Mouse (Mus musculus) ovary, postnatal 36 days (tissue): ENCODE data around the gene Trove2.
"Not testable (repeated sequence)": the region's sequence is repeated elsewhere in the genome, so short reads cannot be mapped to it uniquely, and the experiment has no call there.

Experiments
- DNase-seq: peaks from one replicate; pipeline ENCODE4 v3.0.0; 2022; ENCODE audit warnings: low spot score, mixed read lengths

Gene Trove2

DNA sequence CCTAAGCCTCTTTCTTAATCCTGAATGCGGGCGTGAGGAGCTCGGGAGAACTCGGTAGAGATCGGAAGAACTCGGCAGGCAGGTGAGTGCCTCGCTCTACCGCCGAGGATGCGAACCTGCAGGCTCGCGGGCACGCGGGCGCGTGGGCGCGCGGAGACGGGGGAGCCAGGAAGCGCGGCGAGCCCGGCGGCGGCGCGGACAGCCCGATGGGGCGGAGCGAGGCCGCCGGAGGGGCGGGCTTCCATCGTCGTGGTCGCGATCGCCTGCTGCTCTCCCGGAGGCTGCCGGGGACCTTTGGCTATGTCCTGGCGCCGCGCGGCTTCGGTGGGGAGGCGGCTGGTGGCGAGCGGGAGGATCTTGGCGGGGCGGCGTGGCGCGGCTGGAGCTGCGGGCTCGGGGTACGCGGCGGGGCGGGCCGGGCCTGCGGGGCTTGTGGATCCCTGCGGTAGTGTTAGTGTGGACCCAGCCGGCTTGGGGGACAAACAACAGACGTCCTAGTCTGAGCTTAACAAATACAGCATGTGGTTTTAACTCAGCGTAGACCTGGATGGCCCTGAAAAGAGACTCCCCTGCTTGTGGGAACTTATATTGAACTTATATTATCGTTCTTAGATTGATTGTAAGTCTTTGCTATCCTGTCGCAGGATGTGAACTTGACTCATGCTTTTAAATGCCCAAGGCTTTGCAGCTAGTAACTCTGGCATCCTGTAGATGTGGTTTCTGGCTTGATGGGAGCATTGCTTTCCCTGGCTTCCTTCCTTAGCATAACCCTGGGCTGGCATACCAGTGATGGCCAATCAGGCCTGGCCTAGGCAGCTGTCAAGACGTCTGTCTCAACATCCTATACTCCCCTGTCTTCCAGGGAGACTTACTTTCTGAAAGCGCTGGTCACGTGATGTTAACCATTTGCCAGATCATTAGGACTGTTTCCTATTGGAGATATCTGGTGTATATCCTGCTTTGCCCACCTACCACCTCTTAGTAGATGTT, 37.2 kb downstream of the Trove2 start:
- peak; percentile 88 for DNase-seq

DNA sequence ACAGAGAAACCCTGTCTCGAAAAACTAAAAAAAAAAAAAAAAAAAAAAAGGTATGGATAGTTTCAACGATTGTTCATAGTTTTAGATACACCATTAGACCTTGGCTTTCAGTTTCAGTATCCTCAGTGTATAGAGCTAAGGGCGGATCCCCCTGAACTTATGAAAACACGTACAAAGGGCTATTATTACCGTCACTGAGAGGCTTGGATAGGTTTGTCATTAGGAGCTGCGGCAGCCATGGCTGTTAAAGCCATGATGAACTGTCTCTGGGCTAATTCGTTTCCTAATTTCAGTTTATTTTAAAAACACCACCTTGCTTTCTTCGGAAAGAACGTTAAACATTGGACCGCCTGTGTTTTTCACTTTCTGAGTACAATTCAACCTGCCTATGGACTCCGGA, 38.1 kb downstream of the Trove2 start:
- DNase-seq, result no peak

DNA sequence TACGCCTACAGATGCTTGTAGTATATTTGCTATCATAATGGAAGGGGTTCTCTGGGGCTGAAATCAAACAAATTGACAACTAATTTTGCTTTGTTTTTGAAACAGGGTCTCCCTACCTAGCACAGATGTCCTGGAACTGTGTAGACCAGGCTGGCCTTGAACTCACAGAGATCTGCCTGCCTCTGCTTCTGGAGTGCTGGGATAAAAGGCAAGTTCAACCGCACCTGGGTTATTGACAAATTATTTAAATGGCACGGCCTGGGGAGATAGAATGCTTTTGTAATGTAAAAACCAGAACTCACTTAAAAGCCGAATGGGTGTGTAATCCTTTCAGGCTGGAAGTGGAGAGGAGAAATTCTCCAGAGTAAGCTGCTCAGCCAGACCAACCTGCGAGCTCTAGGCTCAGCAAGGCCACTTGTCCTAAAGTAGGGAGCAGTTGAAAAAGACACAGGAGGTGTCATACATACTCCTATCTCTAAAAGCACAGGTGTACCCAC, 42.9 kb downstream of the Trove2 start:
- DNase-seq, result no peak

- no peak for DNase-seq
Measured at GRCm38 (mm10) chr1:143731691-143732090, 45.2 kb downstream of the Trove2 start.

- no peak for DNase-seq
Measured at GRCm38 (mm10) chr1:143730899-143731298, 46.0 kb downstream of the Trove2 start.

GRCm38 (mm10) chr1:143727701-143728445, 49.0 kb downstream of the Trove2 start:
- DNase-seq, result peak; percentile 25

DNA sequence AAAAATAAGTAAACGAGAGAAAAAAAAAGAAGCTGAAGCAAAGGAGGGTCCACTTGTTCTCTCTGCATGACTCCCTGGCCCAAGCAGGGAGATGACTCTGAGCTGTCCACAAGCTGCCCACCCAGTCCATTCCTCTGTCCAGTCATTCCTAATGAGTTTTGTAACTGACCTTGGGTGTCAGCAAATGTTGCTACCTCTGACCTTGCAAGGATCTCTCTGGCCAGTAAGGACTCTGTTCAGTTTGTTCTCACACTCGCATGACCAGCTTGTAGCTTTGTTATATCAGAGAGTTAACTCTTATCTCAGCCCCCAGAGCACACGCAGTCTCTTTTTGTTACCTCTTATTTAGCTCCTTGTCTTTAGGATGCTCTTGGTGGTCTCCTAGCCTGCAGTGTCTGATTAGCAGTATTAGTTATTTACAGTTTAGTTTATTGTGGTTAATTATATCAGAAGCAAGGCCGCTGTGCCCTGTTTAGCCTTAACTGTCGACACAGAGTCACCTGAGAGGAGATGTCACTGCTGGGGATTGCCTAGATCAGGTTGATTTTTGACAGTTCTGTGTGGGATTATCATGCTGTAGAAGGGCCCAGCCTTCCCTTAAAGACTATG, 52.3 kb downstream of the Trove2 start:
- no peak for DNase-seq

- DNase-seq, result not testable (repeated sequence)
Measured at GRCm38 (mm10) chr1:143716038-143716437, 60.8 kb downstream of the Trove2 start, which contains the start of gene Glrx2. Glrx2 (plus strand) TSS chr1:143716338.

DNA sequence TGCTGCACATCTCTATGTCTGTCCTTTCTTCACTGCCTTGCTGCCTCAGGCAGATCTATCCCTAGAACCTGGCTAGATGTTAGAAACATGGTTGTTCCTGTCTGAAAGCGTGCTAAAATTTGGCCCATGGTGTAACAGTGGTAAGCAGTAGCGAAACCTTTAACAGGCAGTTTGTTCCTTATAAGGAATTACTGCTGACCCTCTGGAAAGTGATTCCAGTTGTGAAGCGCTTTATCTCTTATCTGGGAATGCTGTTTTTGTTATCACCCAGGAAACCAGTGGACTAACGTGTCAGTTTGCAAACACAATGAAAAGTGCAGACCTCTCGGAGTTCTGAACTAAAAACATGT, 66.3 kb downstream of the Trove2 start:
- no peak for DNase-seq

DNA sequence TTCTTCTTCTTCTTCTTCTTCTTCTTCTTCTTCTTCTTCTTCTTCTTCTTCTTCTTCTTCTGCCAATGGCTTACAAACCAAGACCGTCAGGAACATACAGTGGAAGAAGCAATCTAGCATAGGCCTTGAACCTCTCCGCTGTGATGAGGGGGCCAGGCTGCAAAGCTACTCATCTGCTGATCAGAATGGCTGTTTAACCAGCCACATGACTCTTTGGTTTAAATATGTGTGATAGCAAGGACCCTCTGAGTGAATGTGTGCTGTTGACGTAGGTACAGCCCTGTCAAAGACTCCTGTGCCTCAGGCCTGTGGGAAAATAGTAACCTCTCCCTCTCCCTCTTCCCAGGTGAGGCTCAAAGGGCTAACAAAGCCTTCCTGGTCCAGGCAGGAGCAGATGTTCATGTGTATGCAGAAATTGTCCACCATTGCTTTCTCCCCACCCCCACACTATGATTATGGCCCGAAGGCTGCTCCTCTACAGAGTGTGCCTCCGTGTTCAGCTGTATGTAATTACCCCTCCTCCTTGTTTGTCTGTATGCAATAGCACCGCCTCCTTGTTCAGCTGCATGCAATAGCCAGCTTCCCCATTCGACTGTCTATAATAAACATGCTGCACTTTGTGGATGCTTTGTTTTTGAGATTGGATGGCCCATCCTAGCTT, 66.8 kb downstream of the Trove2 start:
- DNase-seq, result no peak

DNA sequence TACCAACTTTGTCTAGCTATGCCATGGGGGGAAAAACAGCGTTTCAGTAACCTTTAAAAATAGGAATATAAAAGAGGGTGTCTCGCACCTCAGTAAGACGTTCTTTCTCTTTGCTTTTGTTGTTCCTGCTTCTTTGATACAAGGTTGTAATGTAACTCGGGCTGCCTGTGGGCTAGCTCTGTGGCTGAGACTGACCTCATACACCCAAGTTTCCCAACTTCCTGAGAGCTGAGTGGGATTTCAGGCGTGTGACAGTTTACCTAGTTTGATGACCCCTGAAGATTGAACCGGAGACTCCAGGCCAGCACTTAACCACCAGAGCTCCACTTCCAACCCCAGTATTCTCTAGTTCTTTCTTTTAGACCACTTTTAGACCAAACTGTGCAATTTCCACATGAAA, 68.5 kb downstream of the Trove2 start:
- no peak for DNase-seq

DNA sequence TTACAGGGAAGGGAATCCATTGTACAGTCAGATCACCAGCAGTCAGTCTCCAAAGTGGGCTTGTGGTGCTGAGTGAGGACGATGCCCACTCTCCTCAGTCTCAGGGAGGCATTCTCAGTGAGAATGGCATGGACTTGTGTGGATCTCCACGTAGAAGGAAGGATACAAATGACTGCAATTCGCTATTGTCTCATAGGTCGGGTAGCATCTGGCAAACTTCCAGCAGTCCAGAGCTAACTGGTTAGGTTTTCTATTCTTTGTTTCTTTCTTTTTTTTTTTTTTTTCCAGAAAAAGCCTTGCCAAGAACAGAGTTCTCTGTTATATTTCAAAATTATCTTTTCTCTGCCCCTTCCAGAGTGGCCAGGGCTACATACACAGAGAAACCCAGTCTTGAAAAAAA, 69.9 kb downstream of the Trove2 start:
- DNase-seq, result no peak

GRCm38 (mm10) chr1:143702741-143703262, 74.1 kb downstream of the Trove2 start, which contains the start of gene Cdc73:
Cdc73 (minus strand) TSS chr1:143702893.
- peak; percentile 93 for DNase-seq

DNA sequence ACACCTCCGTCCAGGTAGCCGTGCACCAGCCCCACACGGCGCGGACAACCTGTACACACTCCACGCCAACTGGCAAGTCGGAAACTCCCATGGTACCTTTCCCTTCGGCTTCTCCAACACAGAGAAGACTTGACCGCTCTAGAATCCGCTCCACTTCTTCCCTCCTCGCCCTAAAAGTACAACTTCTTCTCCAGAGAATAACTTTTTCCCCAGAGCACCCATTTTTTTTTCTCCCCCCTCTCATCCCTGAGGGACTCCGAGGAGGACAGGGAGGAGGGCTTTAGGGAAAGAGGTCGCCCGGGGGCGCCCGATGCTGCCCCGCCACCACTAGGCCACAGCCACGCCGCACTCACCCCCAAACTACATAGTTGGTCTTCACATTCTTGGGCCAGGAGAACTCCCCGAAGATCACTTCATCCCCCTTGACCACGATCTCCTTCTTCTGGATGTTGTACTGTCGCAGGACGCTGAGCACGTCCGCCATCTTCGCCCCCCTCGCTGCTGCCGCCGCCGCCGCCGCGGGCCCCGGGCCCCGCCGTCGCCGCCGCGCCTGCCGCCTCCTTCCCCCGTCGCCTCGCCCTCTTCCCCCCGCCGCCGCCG, 74.6 kb downstream of the Trove2 start:
- DNase-seq, result no peak

GRCm38 (mm10) chr1:143701736-143702135, 75.1 kb downstream of the Trove2 start:
- no peak for DNase-seq
